Comparison of ENCODE assay signal across 7 mouse cellular contexts in the genomic region with DNA sequence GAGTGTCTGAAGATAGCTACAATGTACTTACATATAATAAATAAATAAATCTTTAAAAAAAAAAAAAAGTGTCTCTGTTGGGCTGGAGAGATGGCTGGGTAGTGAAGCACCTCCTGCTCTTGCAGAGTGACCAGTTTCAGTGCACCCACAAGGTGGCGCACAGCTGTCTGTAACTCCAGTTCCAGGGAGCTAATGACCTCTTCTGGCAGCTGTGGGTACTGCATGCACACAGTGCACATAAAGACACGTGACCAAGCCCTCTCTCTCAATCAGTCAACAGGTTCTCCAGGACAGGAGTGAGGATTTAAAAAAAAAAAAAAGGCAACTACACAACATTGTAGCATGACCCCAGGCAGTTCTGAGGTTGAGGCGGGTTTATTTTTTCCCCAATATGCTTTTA. TPM values are rescaled to one million over a fixed set of nuclear protein-coding genes. Genes with fewer than 3 reads are reported as not detected.
DNase-seq lines count a peak whose midpoint lies in the region; ATAC-seq and TF ChIP-seq lines count a peak whose summit lies in the region.

No protein-coding gene starts in this region.

- TF ChIP-seq POLR2A in ES-Bruce4 (IDR thresholded peaks at IDR 0.05; ENCODE audit: insufficient read depth, low read length), result no peak

- 84% methylated on average over 3 of the region's 3 CpGs for WGBS in kidney, embryonic 15.5 days

- H3K36me3 ChIP-seq in kidney, embryonic 15.5 days, result no peaks in the 10 kb centered on the region
- H3K36me3 ChIP-seq in ES-Bruce4 (ENCODE audit: control insufficient read depth, insufficient read depth, low read length, poor library complexity, severe bottlenecking), result no peaks in the 10 kb centered on the region

- ATAC-seq in kidney, embryonic 15.5 days (replicated peaks; ENCODE audit: low FRiP score), result no peak

- no peak overlapping the region for H3K4me3 ChIP-seq in kidney, embryonic 15.5 days (replicated peaks)
- H3K4me3 ChIP-seq in ES-Bruce4 (ENCODE audit: low read depth, low read length), result no peak overlapping the region

- H3K4me1 ChIP-seq in kidney, embryonic 15.5 days, result no peaks in the 10 kb centered on the region
- no peaks in the 10 kb centered on the region for H3K4me1 ChIP-seq in ES-Bruce4 (ENCODE audit: control insufficient read depth, insufficient read depth, low read length)

- no peak overlapping the region for H3K27ac ChIP-seq in kidney, embryonic 15.5 days
- no peak overlapping the region for H3K27ac ChIP-seq in ES-Bruce4 (ENCODE audit: insufficient read depth, low read length)

- no peak overlapping the region for H3K4me2 ChIP-seq in kidney, embryonic 15.5 days

- no peaks in the 10 kb centered on the region for H3K27me3 ChIP-seq in kidney, embryonic 15.5 days
- H3K27me3 ChIP-seq in ES-Bruce4 (ENCODE audit: control insufficient read depth, insufficient read depth, low read length, poor library complexity, severe bottlenecking), result no peaks in the 10 kb centered on the region

- TF ChIP-seq EP300 in ES-Bruce4 (IDR thresholded peaks at IDR 0.05; ENCODE audit: insufficient read depth, low read depth, low read length), result 0 out of 2 replicates have a peak, but pooled peaks have one; percentile 11

- peak; percentile 91 for TF ChIP-seq CTCF in ES-Bruce4 (IDR thresholded peaks at IDR 0.05; ENCODE audit: low read depth, low read length)

- no peak overlapping the region for H3K9ac ChIP-seq in kidney, embryonic 15.5 days
- no peak overlapping the region for H3K9ac ChIP-seq in ES-Bruce4 (ENCODE audit: low read depth, poor library complexity, severe bottlenecking)

- DNase-seq in kidney, postnatal 36 days, result peak; percentile 11 to 52
- peak; percentile 56 for DNase-seq in adipocyte (ENCODE audit: low spot score)
- DNase-seq in lung, postnatal 10 days, result peak; percentile 53
- peak; percentile 58 for DNase-seq in thymus, postnatal 14 days
- no peak for DNase-seq in right cerebral cortex, postnatal 10 days (ENCODE audit: low spot score in 2 of 2)

- H3K9me3 ChIP-seq in kidney, embryonic 15.5 days (replicated peaks), result 0 out of 2 replicates have a peak, but pooled peaks cover 3% of the 10 kb centered on the region
- peaks cover 7% of the 10 kb centered on the region for H3K9me3 ChIP-seq in ES-Bruce4 (replicated peaks; ENCODE audit: control insufficient read depth, insufficient read depth, low read length, poor library complexity, severe bottlenecking)

RNA-seq across cellular contexts. Expression of gene Zbtb14, which starts 17.8 kb away (rescaled TPM):
- 24.0 and 26.0 TPM in 2 replicates for polyA plus RNA-seq in kidney, embryonic 15.5 days (2015; fragmentation: Nextera tagmentation; extraction: Ambion mirVana)
- polyA plus RNA-seq in ES-Bruce4 (2011; ENCODE audit: insufficient read depth, insufficient read length, low read depth, missing spikeins), result 16.9 and 17.5 TPM in 2 replicates

Comparison
In these comparisons a context has a peak if more than half of its experiments do, and no peak if none do; other contexts are left out.
1. DNase-seq: peak in kidney, postnatal 36 days (2 of 2), adipocyte (single experiment), lung, postnatal 10 days (single experiment) and thymus, postnatal 14 days (single experiment); none in right cerebral cortex, postnatal 10 days (0 of 2).